Mouse (Mus musculus): ENCODE results near the gene Scamp4. TPM values are rescaled to one million over a fixed set of nuclear protein-coding genes. Genes with fewer than 3 reads are reported as not detected.
A peak's percentile ranks its signal among the peaks of the same experiment; 100 is the strongest.

Scamp4 gene
- polyA plus RNA-seq, 1 experiment from 2014 or later = 69.4 TPM

DNA sequence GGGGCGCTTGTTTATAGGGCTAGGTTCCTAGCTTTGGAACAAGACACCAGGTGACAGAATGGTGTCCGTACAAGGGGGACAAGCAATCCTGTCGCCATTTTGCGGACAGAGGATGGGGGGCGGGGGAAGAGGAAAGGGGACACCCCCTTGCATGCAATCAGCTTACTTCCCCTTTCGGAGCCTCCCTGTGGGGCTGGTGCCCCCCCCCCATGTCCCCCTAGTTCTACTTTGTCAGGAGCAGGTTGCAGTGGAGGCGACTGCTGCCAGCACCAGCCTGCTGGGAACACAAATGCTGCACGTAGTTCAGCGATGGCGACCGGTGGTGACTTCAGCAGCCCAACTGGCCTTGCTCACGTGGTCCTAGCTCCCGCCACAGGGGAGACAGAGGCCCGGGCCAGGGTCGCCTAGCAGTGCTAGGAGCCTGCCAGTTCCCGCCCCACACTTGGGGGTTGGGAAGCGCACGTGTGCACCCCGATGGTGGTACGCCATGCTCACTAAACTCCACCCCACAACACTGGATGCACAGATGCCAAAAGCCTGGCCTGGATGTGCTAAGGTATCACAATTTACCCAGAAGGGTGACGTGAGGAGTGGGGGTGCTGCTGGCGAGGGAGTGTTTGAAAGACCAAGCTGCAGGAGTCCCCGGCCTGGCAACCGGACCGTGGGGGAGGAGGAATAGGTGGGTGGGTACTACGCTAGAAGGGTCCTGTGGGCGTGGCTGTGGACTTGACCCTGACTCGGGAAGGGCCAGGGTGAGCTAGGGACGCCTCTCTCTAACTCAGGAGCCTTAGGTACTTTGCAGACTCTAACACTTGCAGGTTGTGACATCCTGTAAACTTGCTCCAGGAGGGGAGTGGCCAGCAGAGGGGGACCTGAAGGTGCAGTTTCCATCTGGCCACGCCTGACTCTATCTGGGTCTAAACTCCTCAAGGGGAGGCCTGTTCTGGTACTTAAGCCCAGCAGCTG is 31.5 kb upstream of the Scamp4 start:
- H3K4me1 ChIP-seq = peaks cover 71% of the 10 kb centered on the region
- H3K4me2 ChIP-seq (replicated peaks) = peak overlapping the region; percentile 46
- H3K27ac ChIP-seq = peak overlapping the region; percentile 35; the same call in 1 of the 2 replicates
- H3K4me3 ChIP-seq = peak overlapping the region; percentile 8
- H3K9me3 ChIP-seq (replicated peaks) = no peaks in the 10 kb centered on the region
- H3K9ac ChIP-seq = peak overlapping the region; percentile 64
- WGBS = 16% methylated on average over 29 of the region's 30 CpGs
- H3K27me3 ChIP-seq = no peaks in the 10 kb centered on the region
- H3K36me3 ChIP-seq = peaks cover 11% of the 10 kb centered on the region
- no peak for ATAC-seq (ENCODE audit: low FRiP score)

DNA sequence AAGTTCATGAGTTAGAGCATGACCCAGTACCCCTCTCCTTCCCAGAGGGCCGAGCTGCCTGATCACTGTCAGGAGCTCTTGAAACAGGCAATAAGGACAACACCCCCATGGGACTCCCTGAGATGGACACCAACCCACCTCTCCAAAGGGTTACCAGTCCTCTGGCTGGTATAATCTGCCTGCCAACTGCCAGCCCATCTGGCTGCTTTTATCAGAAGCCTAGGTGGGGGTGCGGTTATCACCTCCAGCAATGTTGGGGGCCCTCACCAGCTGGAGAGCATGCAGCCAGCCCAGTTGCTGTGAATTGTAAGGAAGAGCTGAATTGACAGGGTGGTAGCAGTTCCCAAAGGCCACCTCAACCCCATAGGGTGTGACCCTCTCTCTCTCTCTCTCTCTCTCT is 30.2 kb upstream of the Scamp4 start:
- 87% methylated on average over 2 of the region's 2 CpGs for WGBS
- peaks cover 11% of the 10 kb centered on the region for H3K36me3 ChIP-seq
- peaks cover 65% of the 10 kb centered on the region for H3K4me1 ChIP-seq
- no peak overlapping the region for H3K4me2 ChIP-seq (replicated peaks)
- no peaks in the 10 kb centered on the region for H3K9me3 ChIP-seq (replicated peaks)
- H3K27ac ChIP-seq = no peak overlapping the region
- no peak for ATAC-seq (ENCODE audit: low FRiP score)
- H3K9ac ChIP-seq = no peak overlapping the region
- no peaks in the 10 kb centered on the region for H3K27me3 ChIP-seq
- H3K4me3 ChIP-seq = no peak overlapping the region

DNA sequence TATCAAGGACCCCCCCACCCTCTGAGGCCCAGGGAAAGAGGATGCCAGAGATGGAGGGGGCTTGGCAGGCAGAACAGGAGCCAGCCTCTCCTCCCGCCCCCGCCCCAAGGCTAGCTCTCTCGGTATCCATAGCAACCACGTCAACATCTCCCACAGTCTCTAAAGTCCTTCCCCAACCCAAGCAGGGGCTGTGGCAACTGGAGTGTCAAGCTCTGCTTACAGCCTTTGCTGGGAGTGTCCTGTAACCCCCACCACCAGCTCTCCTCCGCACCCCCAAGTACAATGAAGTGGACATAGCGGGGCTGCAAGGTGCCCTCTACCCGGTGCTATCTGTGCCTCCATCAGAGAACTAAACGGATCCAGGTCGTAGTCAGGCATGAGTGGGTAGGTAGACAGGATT is 28.7 kb upstream of the Scamp4 start:
- Histone ChIP-seq H3K36me3 (no peaks in the 10 kb centered on the region), H3K4me3 (no peak overlapping the region), H3K27me3 (no peaks in the 10 kb centered on the region), H3K4me2 (replicated peaks) (no peak overlapping the region), H3K9ac (peak overlapping the region; percentile 5; the same call in 1 of the 2 replicates), H3K27ac (no peak overlapping the region), H3K9me3 (replicated peaks) (no peaks in the 10 kb centered on the region), H3K4me1 (peaks cover 73% of the 10 kb centered on the region)
- no peak for ATAC-seq (ENCODE audit: low FRiP score)
- WGBS = 54% methylated on average over 9 of the region's 9 CpGs

DNA sequence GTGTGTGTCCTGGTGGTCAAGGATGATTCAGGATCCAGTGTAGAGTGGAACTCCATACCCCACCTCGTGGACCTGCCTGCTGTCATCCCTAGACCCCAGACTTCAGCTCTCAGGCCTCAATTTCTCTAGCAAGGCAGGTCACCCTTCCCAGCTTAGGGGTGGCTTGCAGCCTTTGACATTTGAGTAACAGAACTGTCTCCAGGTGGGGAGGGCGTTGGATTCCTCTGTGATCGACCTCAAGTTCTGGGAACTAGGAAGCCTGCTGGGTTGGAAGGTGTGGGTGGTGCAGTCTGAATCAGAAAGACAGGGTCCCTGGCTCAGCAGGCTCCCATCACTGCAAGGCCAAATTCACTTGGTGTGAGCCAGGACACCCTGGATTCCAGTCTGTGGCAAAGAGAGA is 27.8 kb upstream of the Scamp4 start:
- peaks cover 69% of the 10 kb centered on the region for H3K4me1 ChIP-seq
- no peaks in the 10 kb centered on the region for H3K9me3 ChIP-seq (replicated peaks)
- no peak overlapping the region for H3K27ac ChIP-seq
- peak overlapping the region; percentile 96 for H3K4me2 ChIP-seq (replicated peaks)
- H3K27me3 ChIP-seq = no peaks in the 10 kb centered on the region
- ATAC-seq (ENCODE audit: low FRiP score) = no peak
- H3K36me3 ChIP-seq = no peaks in the 10 kb centered on the region
- WGBS = 73% methylated on average over 3 of the region's 3 CpGs
- H3K9ac ChIP-seq = 0 out of 2 replicates have a peak overlapping the region, but pooled peaks have one; percentile 83
- no peak overlapping the region for H3K4me3 ChIP-seq

DNA sequence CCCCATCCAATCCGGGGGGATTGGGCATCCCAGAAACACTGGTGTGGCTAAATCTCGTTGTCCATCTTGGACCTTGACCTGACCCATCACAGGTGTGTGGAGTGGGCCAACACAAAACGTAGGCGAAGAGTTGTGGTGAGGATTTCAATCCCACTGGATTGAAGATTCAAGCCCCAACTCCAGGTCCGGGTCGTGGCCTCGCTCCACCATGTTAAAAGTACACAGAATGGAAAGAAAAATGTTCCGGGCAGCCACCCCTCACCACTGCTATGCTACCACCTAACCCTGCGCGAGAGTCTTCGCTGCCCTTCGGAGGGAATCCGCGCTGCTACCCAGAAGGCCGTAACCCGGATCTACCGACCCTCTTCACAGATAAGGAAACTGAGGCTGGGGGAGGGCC is 26.7 kb upstream of the Scamp4 start:
- H3K4me1 ChIP-seq = peaks cover 59% of the 10 kb centered on the region
- H3K27ac ChIP-seq = no peak overlapping the region
- H3K36me3 ChIP-seq = no peaks in the 10 kb centered on the region
- H3K27me3 ChIP-seq = no peaks in the 10 kb centered on the region
- peak overlapping the region; percentile 96 for H3K4me2 ChIP-seq (replicated peaks)
- 15% methylated on average over 17 of the region's 17 CpGs for WGBS
- H3K9me3 ChIP-seq (replicated peaks) = no peaks in the 10 kb centered on the region
- H3K4me3 ChIP-seq = peak overlapping the region; percentile 77
- no peak for ATAC-seq (ENCODE audit: low FRiP score)
- peak overlapping the region; percentile 83 for H3K9ac ChIP-seq

DNA sequence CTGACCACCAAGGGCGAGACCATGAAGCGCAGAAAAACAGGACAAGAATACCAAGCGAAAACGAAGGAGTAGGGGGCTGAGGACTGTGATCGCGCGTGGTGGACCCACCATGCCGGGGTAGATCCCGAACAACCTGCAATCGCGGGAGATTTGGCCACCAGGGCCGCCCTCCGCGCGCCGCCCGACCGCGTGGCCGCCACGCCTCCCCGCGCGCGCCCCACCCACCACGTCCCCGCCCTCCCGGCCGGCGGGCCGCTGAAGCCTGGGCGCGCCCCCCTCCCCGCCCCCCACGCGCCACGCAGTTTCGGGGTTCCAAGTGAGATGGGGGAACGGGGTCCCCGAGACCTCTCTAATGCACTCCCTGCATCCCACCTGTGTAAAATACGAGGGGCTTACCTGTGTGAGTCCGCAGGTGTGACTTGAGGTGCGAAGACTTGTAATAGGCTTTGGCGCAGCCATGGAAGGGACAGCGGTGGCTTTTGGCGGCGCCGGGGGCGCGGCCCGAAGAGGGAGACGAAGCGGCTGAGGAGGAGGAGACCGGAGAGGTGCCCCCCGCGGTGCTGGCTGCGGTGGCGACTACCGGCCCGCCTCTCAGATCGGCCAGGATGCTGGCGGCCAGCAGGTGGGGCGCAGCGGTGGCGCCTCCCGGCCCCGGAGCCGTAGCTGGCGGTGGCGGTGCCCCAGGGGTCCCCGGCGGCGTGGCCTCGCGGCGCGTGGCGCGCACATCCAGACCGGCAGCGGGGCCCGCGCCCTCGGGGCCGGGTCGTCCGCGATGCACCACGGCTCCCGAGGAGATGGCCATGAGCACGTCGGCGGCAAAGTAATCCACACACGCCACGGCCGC is 26.1 kb upstream of the Scamp4 start:
- H3K4me3 ChIP-seq = peak overlapping the region; percentile 77
- peak overlapping the region; percentile 96 for H3K4me2 ChIP-seq (replicated peaks)
- H3K9me3 ChIP-seq (replicated peaks) = no peaks in the 10 kb centered on the region
- no peaks in the 10 kb centered on the region for H3K27me3 ChIP-seq
- ATAC-seq (ENCODE audit: low FRiP score) = no peak
- peak overlapping the region; percentile 83 for H3K9ac ChIP-seq
- WGBS = under 1% methylated on average over 85 of the region's 96 CpGs
- no peaks in the 10 kb centered on the region for H3K36me3 ChIP-seq
- peak overlapping the region; percentile 81 for H3K27ac ChIP-seq
- H3K4me1 ChIP-seq = peaks cover 52% of the 10 kb centered on the region

DNA sequence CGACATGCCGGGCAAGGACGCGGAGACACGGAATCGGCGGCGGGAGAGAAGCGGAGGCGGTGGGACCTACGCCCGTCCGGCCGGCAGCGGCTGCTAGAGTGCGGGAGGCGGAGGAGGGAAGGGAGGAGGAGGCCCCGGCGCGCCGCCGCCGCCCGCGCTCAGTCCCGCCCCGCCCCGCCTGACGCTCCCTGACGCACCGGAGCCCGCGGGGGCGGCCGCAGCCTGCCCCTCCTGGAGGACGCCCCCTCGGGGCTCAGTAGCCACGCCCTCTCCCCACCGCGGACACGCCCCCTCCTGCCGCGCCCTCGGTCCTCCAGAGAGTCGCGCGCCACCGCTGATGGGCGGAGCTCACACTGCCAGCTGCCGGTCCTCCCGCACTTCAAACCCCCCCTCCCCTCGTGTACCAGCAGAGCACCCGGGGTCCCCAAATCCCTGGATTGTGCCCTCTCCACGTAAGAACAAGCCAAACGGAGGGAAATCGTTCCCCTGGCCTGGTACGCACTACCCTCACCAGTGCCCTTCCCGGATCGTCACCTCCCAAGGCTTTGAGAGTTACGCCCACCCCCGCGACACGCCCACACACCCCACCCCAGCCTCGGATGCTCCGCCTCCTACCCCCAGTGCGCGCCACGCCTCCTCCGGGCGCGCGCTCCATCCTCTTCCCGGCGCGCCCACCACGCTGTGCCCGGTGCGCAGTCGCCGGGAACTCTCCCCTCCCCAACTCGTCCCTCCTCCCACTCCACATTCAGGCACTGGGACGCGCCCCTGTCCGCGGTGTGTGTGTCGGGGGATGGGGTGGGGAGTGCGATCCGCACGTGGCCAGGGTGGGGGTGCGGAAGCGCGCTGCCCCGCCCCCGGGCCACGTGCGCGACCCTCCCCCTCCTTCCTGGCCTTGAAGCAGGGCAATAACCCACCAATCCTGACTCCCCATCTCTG is 25.2 kb upstream of the Scamp4 start, which contains the start of gene Klf16:
Gene Klf16 (minus strand): TSS at position 127 of the 936 bp plus-strand sequence.
- Histone ChIP-seq H3K9me3 (replicated peaks) (no peaks in the 10 kb centered on the region), H3K4me3 (peak within 1 kb of the TSS; percentile 77), H3K27ac (peak within 1 kb of the TSS; percentile 81), H3K9ac (peak within 1 kb of the TSS; percentile 83), H3K4me2 (replicated peaks) (peak within 1 kb of the TSS; percentile 96), H3K4me1 (peaks cover 46% of the 10 kb centered on the region), H3K36me3 (0 out of 2 replicates have a peak, but pooled peaks cover 1% of the 10 kb centered on the region), H3K27me3 (no peaks in the 10 kb centered on the region)
- ATAC-seq (ENCODE audit: low FRiP score) = peak; percentile 80
- whole genome bisulfite sequencing = 1% methylated on average over 65 of the region's 97 CpGs

DNA sequence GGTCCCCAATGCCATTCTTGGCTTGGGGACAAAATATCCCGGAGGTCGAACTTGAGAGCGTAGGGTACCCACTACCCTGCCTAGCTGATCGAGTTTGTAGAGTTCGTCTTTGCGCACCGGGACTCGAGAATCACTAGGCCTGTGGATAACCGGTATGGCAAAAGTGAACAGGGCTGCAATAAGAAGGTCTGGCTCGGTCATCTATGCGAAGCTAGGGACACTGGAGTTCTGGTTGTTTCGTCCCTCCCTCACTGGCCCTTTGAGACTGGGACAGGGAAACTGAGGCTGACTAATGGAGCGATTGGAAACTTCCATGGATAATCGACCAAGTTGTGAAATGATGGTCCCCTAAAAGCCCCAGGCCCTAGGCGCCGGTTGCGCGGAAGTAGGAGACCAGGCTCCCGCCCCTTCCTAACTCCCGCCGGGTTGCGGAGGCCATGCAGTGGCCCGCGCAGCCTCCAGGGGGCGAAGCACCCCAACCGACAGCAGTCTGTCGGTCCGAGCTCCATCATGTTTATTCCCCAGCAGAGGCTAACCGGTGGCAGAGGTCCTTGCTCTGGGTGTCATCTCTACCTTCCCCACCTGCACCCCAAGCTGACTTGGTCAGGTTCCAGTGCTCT is 24.4 kb upstream of the Scamp4 start:
- H3K4me1 ChIP-seq = peaks cover 45% of the 10 kb centered on the region

DNA sequence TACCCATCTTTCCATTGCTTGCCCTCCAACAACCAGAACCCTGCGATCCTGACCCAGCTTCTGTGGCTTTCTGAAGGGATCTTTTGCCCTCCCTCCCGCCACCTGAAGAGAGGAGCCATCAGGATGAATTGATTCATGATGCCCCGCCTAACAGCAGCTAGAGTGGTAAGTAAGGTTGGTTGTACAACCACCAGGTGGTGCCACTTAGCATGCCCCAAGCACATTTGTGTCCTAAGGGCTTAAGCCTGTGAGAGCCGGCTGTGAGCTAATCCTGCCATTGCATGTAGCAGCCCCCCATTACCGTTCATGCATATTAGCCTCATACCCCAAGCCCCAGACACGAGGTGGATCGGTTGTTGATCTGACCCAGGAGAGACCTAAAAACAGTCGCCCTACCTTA is 23.8 kb upstream of the Scamp4 start:
- peaks cover 39% of the 10 kb centered on the region for H3K4me1 ChIP-seq
- H3K9ac ChIP-seq = no peak overlapping the region
- H3K4me3 ChIP-seq = no peak overlapping the region
- peaks cover 13% of the 10 kb centered on the region for H3K36me3 ChIP-seq
- no peak for ATAC-seq (ENCODE audit: low FRiP score)
- no peaks in the 10 kb centered on the region for H3K27me3 ChIP-seq
- H3K9me3 ChIP-seq (replicated peaks) = no peaks in the 10 kb centered on the region
- peak overlapping the region; percentile 96 for H3K4me2 ChIP-seq (replicated peaks)
- 0 out of 2 replicates have a peak overlapping the region, but pooled peaks have one; percentile 81 for H3K27ac ChIP-seq
- 9% methylated on average over 8 of the region's 8 CpGs for WGBS

More for the DNA sequence above, 24.4 kb upstream of the Scamp4 start:
- Histone ChIP-seq H3K4me2 (replicated peaks) (peak overlapping the region; percentile 96), H3K27me3 (no peaks in the 10 kb centered on the region), H3K9me3 (replicated peaks) (no peaks in the 10 kb centered on the region), H3K36me3 (peaks cover 7% of the 10 kb centered on the region), H3K27ac (peak overlapping the region; percentile 81), H3K4me3 (peak overlapping the region; percentile 77), H3K9ac (peak overlapping the region; percentile 83; the same call in 1 of the 2 replicates)
- peak; percentile 38 for ATAC-seq (ENCODE audit: low FRiP score)
- under 1% methylated on average over 29 of the region's 29 CpGs for WGBS

DNA sequence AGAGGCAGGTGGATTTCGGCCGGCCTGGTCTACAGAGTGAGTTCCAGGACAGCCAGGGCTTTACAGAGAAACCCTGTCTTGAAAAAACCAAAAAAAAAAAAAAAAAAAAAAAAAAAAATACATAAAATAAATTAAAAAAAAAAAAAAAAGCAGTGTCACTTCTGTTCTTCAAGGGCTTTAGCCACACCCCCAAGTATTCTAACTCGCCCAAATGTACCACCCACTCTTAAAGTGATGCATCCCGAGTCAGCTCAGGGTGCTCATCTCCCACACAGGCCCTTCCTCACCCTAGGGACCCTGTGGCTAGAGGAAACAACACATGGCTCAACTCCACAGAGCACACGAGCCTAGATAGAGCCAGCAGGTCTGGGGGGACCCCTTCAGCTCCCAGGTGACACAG is 19.6 kb upstream of the Scamp4 start:
- Histone ChIP-seq H3K9ac (no peak overlapping the region), H3K4me1 (peaks cover 20% of the 10 kb centered on the region), H3K36me3 (peaks cover 35% of the 10 kb centered on the region), H3K9me3 (replicated peaks) (no peaks in the 10 kb centered on the region), H3K4me3 (no peak overlapping the region), H3K27ac (no peak overlapping the region), H3K27me3 (no peaks in the 10 kb centered on the region), H3K4me2 (replicated peaks) (no peak overlapping the region)
- ATAC-seq (ENCODE audit: low FRiP score) = no peak
- 93% methylated on average over 5 of the region's 5 CpGs for WGBS

DNA sequence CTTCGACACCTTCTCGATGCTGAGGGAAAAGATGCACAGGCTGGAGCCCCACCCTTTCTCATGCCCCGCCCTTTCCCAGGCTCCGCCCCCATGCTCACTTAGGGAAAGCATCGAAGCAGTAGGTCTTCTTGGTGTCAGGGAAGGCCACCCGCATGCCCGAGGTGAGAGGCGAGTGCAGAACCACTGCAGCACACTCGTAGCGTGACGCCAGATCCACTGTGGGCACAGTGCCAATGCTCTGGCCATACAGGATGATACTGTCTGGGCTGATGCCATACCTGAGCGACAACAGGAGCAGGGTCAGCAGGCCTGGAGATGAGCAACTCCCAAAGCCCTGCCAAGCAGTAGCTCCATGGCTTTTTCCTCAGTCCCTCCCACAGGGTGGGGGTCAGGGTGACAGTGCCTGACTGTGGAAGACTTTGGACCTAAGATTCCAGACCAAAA is 18.6 kb upstream of the Scamp4 start:
- Histone ChIP-seq H3K36me3 (peaks cover 35% of the 10 kb centered on the region), H3K27ac (no peak overlapping the region), H3K4me1 (peaks cover 24% of the 10 kb centered on the region), H3K4me3 (no peak overlapping the region), H3K9ac (no peak overlapping the region), H3K9me3 (replicated peaks) (no peaks in the 10 kb centered on the region), H3K27me3 (no peaks in the 10 kb centered on the region), H3K4me2 (replicated peaks) (no peak overlapping the region)
- WGBS = 72% methylated on average over 12 of the region's 12 CpGs
- ATAC-seq (ENCODE audit: low FRiP score) = no peak
